Mouse (Mus musculus): Measurements from ENCODE around the gene Wfdc1. TPM values are rescaled to one million over a fixed set of nuclear protein-coding genes. Genes with fewer than 3 reads are reported as not detected.
A peak's percentile ranks its signal among the peaks of the same experiment; 100 is the strongest.

The Wfdc1 gene
- polyA plus RNA-seq, 1 experiment from 2014 or later, result 0.25 TPM

DNA sequence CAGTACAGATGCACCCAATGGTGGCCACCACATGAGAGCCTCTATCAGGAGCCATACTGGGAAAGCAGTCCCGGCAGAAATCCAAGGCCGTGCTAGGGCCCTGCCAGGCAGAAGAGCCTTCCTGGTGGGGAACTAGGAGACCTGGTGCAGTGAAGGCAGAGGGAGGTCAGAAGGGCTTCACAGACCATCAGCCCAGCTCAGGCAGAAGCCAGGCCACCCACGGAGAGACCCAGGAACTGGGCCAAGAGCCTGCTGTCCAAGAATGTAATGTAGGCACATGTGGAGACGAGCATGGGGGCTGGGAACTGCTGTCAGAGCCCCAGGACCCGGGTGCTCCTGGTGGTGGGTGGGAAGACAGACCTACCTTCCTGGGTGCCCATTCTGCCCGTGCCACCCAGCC, 895 bp upstream of the Wfdc1 start:
- Histone ChIP-seq H3K9me3 (no peaks in the 10 kb centered on the region), H3K4me2 (no peak overlapping the region), H3K4me1 (peaks cover 16% of the 10 kb centered on the region), H3K27ac (no peak overlapping the region), H3K9ac (no peak overlapping the region), H3K36me3 (no peaks in the 10 kb centered on the region), H3K27me3 (peaks cover 17% of the 10 kb centered on the region), H3K4me3 (no peak overlapping the region)
- WGBS, result 78% methylated on average over 6 of the region's 6 CpGs
- ATAC-seq (ENCODE audit: insufficient number of reproducible peaks, insufficient read depth, low FRiP score, low TSS enrichment, low read depth), result no peak

DNA sequence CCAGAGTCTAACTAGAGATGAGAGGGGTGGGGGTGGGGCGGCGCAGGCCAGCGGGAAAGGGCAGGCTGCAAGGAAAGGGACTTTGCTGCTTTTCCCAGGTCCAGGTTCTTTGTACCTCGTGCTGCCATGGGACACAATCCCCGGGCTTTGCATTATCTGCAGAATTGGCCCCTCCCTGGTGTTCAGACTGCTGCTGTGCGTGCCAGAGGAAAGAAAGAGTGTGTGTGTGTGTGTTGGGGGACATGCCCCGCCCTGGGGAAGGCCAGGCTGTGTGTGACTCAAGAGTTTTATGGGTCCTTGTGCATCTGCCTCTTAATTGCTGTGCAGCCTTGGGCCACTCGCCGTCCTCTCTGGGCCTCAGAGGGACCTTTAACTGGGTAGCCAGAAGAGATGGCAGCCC, 2.3 kb downstream of the Wfdc1 start:
- no peak overlapping the region for H3K27ac ChIP-seq
- peaks cover 17% of the 10 kb centered on the region for H3K27me3 ChIP-seq
- peaks cover 14% of the 10 kb centered on the region; the same call in 1 of the 2 replicates for H3K4me1 ChIP-seq
- 61% methylated on average over 9 of the region's 9 CpGs for WGBS
- no peak overlapping the region for H3K9ac ChIP-seq
- ATAC-seq (ENCODE audit: insufficient number of reproducible peaks, insufficient read depth, low FRiP score, low TSS enrichment, low read depth), result no peak
- no peak overlapping the region for H3K4me2 ChIP-seq
- H3K4me3 ChIP-seq, result no peak overlapping the region
- H3K9me3 ChIP-seq, result no peaks in the 10 kb centered on the region
- H3K36me3 ChIP-seq, result no peaks in the 10 kb centered on the region

DNA sequence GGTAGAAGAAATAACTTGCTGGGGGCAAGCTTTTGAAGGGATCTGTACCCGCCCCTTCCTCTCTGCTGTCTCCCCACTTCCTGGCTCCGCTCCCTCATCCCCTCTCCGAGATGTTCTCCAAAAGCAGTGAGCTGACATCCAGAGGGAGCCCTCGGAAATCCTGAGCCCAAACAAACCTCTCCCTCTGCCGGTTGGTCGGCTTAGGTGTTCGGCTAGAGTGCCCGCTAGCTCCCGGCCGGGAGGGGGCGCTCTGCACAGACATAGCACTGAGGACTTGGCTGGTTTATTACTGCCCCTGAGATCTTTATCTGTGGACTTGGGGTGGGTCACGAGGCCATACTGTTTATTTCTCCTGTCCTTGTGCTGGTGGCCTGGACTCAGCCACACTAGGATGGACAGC, 3.1 kb downstream of the Wfdc1 start:
- Histone ChIP-seq H3K27me3 (peaks cover 17% of the 10 kb centered on the region), H3K9ac (no peak overlapping the region), H3K4me1 (peaks cover 14% of the 10 kb centered on the region; the same call in 1 of the 2 replicates), H3K9me3 (no peaks in the 10 kb centered on the region), H3K36me3 (no peaks in the 10 kb centered on the region), H3K27ac (no peak overlapping the region), H3K4me3 (no peak overlapping the region), H3K4me2 (no peak overlapping the region)
- WGBS, result 53% methylated on average over 12 of the region's 12 CpGs
- ATAC-seq (ENCODE audit: insufficient number of reproducible peaks, insufficient read depth, low FRiP score, low TSS enrichment, low read depth), result no peak

DNA sequence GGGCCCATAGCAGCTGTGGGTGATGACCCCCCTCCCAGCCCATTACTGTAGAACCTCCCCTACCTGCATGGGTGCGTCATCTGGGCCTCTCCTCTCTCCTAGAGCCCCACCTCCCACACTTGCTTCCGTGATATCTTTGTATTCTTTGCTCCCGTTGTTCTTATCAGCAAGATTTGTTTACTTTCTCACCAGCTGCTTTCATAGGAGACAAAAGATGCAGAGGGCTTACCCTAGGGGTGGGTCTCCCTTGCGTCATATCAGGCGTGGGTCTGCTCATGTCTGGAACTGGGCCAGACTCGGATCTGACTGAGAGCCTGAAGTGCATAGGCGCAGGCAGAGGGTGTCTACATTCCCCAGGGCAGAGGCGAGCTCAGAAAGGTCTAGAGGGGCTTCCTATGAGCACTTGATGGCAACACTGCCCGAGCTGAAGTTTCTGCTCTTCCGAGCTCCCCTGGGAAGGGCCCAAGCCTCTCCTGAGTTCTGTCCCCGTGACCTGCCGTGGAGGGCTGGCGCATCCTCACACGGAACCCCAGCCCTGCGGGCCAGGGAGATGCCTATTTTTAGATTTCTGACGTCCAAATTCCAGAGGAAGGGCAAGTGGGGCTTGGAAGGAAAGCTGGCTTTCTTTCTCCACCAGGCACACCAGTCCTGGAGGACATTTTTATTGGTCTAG, 4.4 kb downstream of the Wfdc1 start:
- Histone ChIP-seq H3K27ac (no peak overlapping the region), H3K9me3 (no peaks in the 10 kb centered on the region), H3K4me3 (no peak overlapping the region), H3K4me1 (peaks cover 14% of the 10 kb centered on the region; the same call in 1 of the 2 replicates), H3K4me2 (no peak overlapping the region), H3K36me3 (no peaks in the 10 kb centered on the region), H3K27me3 (peaks cover 16% of the 10 kb centered on the region), H3K9ac (no peak overlapping the region)
- no peak for ATAC-seq (ENCODE audit: insufficient number of reproducible peaks, insufficient read depth, low FRiP score, low TSS enrichment, low read depth)
- WGBS, result 58% methylated on average over 16 of the region's 16 CpGs

DNA sequence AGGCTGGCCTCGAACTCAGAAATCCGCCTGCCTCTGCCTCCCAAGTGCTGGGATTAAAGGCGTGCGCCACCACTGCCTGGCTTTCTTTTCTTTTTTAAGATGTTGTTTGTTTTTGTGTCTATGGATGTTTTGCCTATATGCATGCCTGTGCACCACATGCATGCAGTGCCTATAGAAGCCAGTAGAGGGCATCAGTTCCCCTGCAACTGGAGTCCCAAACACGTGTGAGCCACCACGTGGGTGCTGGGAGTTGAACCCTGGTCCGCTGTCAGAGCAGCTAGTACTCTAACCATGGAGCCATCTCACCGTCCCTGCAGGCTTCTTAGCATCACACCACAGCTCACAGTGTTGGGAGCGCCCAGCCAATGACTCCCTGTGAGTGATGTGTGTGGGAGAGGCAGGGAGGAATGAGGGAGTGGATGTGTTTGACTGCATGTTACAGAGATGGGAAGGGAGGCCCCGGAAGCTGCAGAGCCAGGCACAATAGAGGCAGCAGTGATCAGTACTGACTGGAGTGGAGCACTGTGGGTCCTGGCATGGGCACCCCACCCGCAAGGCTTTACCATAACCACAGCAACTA, 7.9 kb downstream of the Wfdc1 start:
- Histone ChIP-seq H3K4me1 (peaks cover 14% of the 10 kb centered on the region; the same call in 1 of the 2 replicates), H3K27me3 (0 out of 2 replicates have a peak, but pooled peaks cover 3% of the 10 kb centered on the region), H3K4me3 (no peak overlapping the region), H3K27ac (no peak overlapping the region), H3K9ac (no peak overlapping the region), H3K4me2 (no peak overlapping the region), H3K36me3 (no peaks in the 10 kb centered on the region), H3K9me3 (no peaks in the 10 kb centered on the region)
- ATAC-seq (ENCODE audit: insufficient number of reproducible peaks, insufficient read depth, low FRiP score, low TSS enrichment, low read depth), result no peak
- 80% methylated on average over 11 of the region's 11 CpGs for WGBS

DNA sequence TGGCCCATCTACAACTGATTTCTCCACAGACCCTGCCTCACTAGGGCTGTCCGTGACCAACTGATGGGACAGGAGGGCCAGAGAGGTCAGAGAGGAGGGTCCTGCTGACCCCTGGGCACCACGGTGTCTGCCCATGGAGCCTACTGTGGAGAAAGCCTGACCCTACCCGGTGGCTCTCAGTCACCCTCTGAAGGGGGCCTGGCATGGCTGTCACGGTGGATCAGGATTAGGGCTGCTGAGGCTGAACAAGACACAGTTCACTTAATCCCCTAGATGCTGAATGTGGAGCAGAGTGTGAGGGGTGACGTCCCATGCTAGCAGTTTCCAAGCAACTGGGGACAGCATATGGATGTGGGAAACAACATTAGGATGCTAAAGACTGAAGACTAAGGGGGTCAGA, 9.3 kb downstream of the Wfdc1 start:
- ATAC-seq (ENCODE audit: insufficient number of reproducible peaks, insufficient read depth, low FRiP score, low TSS enrichment, low read depth), result no peak
- Histone ChIP-seq H3K36me3 (no peaks in the 10 kb centered on the region), H3K27me3 (0 out of 2 replicates have a peak, but pooled peaks cover 3% of the 10 kb centered on the region), H3K4me2 (no peak overlapping the region), H3K4me1 (peaks cover 14% of the 10 kb centered on the region; the same call in 1 of the 2 replicates), H3K27ac (no peak overlapping the region), H3K9ac (no peak overlapping the region), H3K4me3 (no peak overlapping the region), H3K9me3 (no peaks in the 10 kb centered on the region)
- WGBS, result 62% methylated on average over 5 of the region's 5 CpGs

DNA sequence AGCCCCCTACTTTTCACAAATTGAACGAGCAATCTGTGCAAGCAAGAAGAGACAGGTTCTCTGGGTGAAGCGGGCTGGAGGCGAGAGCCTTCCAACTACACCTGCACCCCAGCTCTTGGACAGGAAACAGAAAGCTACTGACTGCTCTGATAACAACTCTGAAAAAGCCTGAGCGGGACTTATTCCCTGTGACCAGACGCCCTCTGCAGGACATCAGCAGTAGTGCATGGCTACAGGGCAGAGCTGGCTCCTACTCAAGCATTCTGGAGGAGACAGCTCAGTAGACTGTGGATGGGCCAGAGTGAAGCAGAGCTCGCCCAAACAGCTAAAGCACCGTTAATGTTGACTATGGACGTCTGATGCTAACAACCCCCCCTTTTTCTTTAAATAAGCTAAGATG, 10.2 kb downstream of the Wfdc1 start:
- ATAC-seq (ENCODE audit: insufficient number of reproducible peaks, insufficient read depth, low FRiP score, low TSS enrichment, low read depth), result no peak
- H3K9ac ChIP-seq, result no peak overlapping the region
- no peak overlapping the region for H3K4me2 ChIP-seq
- no peak overlapping the region for H3K4me3 ChIP-seq
- no peaks in the 10 kb centered on the region for H3K9me3 ChIP-seq
- 0 out of 2 replicates have a peak, but pooled peaks cover 3% of the 10 kb centered on the region for H3K27me3 ChIP-seq
- H3K36me3 ChIP-seq, result no peaks in the 10 kb centered on the region
- 19% methylated on average over 8 of the region's 8 CpGs for WGBS
- no peak overlapping the region for H3K27ac ChIP-seq
- peaks cover 7% of the 10 kb centered on the region; the same call in 1 of the 2 replicates for H3K4me1 ChIP-seq

DNA sequence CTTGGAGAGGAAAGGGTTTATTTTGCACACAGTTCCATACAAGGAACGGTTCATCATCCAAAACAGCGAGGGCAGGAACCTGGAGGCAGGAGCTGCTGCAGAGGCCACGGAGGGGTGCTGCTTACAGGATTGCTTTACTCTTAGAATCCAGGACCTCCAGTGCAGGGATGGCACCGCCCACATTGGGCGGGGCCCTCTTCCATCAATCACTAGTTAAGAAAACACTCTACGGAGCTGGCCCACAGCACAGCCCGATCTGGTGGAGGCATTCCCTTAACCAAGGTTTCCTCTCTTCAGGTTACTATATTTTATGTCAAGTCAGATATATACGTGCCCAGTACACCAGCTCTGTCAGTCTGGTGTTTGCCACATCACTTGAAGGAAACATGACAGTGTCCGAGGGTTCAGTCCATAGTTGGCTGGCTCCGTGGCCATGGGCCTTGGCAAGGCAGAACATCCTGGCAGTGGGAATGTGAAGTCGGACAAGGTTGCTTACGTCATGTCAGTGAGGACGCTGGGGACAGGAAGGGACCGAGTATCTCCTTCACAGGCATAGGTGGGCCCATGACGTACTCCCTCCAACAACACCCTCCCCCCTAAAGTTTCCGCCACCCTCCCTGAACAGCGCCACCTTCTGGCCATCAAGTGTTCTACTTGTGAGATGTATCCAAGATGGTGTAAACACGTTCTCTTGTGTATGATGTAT, 12.1 kb downstream of the Wfdc1 start:
- Histone ChIP-seq H3K4me2 (peak overlapping the region; percentile 51), H3K9me3 (no peaks in the 10 kb centered on the region), H3K4me1 (peaks cover 7% of the 10 kb centered on the region; the same call in 1 of the 2 replicates), H3K27me3 (0 out of 2 replicates have a peak, but pooled peaks cover 3% of the 10 kb centered on the region), H3K36me3 (no peaks in the 10 kb centered on the region), H3K4me3 (peak overlapping the region; percentile 17), H3K27ac (no peak overlapping the region), H3K9ac (no peak overlapping the region)
- WGBS, result 7% methylated on average over 18 of the region's 18 CpGs
- no peak for ATAC-seq (ENCODE audit: insufficient number of reproducible peaks, insufficient read depth, low FRiP score, low TSS enrichment, low read depth)

DNA sequence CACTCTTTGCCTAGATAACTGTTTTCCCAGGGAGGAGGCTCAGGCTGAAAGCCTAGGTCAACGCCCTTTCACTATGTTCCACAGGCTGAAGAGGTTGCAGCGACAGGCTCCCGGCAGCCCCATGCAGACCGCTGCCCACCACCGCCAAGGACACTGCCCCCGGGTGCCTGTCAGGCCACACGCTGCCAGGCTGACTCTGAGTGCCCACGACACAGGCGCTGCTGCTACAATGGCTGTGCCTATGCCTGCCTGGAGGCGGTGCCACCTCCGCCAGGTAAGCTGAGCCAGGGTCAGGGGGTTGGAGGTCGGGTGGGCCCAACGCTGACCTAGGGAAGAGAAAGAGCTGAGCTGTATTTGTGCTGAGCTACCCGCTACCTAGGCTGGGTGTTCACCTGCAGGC, 13.0 kb downstream of the Wfdc1 start:
- Histone ChIP-seq H3K27me3 (0 out of 2 replicates have a peak, but pooled peaks cover 3% of the 10 kb centered on the region), H3K4me2 (no peak overlapping the region), H3K4me1 (peaks cover 7% of the 10 kb centered on the region; the same call in 1 of the 2 replicates), H3K9me3 (no peaks in the 10 kb centered on the region), H3K27ac (no peak overlapping the region), H3K9ac (no peak overlapping the region; the same call in 1 of the 2 replicates), H3K36me3 (no peaks in the 10 kb centered on the region), H3K4me3 (no peak overlapping the region)
- ATAC-seq (ENCODE audit: insufficient number of reproducible peaks, insufficient read depth, low FRiP score, low TSS enrichment, low read depth), result no peak
- 68% methylated on average over 14 of the region's 14 CpGs for WGBS

DNA sequence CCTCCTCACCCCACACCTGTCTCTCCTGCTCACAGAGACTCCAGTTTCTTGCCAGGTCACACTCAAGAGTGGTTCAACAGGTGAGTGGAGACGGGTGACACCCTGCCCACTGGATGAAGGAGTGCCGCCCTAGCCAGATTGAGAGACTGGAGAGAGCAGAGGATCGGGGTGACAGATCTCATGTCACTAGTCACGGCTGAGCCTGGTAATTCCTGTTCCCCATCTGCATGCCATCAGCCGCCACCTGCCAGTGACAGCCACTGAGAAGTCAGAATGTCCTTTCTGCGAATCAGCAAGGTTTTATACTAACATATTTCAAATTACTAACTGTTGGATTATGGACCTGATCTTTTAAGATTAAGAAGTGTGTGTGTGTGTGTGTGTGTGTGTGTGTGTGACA, 24.4 kb downstream of the Wfdc1 start:
- Histone ChIP-seq H3K9me3 (no peaks in the 10 kb centered on the region), H3K4me1 (0 out of 2 replicates have a peak, but pooled peaks cover 8% of the 10 kb centered on the region), H3K9ac (no peak overlapping the region), H3K27ac (no peak overlapping the region), H3K36me3 (no peaks in the 10 kb centered on the region), H3K27me3 (no peaks in the 10 kb centered on the region), H3K4me3 (no peak overlapping the region), H3K4me2 (no peak overlapping the region)
- no peak for ATAC-seq (ENCODE audit: insufficient number of reproducible peaks, insufficient read depth, low FRiP score, low TSS enrichment, low read depth)
- WGBS, result 57% methylated on average over 6 of the region's 6 CpGs

DNA sequence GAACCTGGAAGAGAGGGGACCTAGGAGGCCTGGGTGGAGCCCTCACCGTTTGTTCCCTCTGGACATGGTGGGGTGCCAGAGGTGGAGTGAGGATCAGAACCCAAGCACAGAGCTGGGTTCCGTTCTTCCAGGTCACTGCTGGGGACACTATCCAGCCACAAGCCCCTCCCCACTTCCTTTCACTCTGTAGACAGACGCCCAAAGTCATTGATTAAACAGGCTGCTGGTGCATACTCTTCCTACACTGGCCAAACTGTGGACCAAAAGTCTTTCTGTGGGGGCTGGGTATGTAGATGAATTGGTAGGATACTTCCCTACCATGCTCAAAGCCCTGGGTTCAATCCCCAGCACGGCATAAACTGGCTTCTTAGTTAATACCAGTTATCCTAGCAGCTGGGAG, 25.8 kb downstream of the Wfdc1 start:
- no peak overlapping the region for H3K9ac ChIP-seq
- H3K27me3 ChIP-seq, result no peaks in the 10 kb centered on the region
- no peak for ATAC-seq (ENCODE audit: insufficient number of reproducible peaks, insufficient read depth, low FRiP score, low TSS enrichment, low read depth)
- H3K36me3 ChIP-seq, result no peaks in the 10 kb centered on the region
- no peaks in the 10 kb centered on the region for H3K9me3 ChIP-seq
- no peak overlapping the region for H3K4me2 ChIP-seq
- H3K4me1 ChIP-seq, result 0 out of 2 replicates have a peak, but pooled peaks cover 8% of the 10 kb centered on the region
- no peak overlapping the region for H3K4me3 ChIP-seq
- WGBS, result 77% methylated on average over 4 of the region's 4 CpGs
- H3K27ac ChIP-seq, result no peak overlapping the region

Data from embryonic facial prominence, embryonic 13.5 days (tissue).